Mouse (Mus musculus) hindbrain, embryonic 12.5 days (tissue): ENCODE measurements around the gene Pdgfc. TPM values are rescaled to one million over a fixed set of nuclear protein-coding genes. Genes with fewer than 3 reads are reported as not detected.

Source experiments
- ATAC-seq: fragments of 200-750 bp; cut with Nextera tagmentation; 2 replicates; pipeline ENCODE4 v1.8.0; 2017; ENCODE audit warnings: moderate TSS enrichment; ENCODE audit not compliant: low FRiP score
- H3K27ac ChIP-seq: fragments of 300-500 bp; sonication (generic); 2 replicates; pipeline ENCODE4 v1.5.1; 2016; ENCODE audit warnings: mild to moderate bottlenecking
- H3K27me3 ChIP-seq: fragments of 300-500 bp; sonication (generic); 2 replicates; pipeline ENCODE4 v1.6.1; 2016; ENCODE audit warnings: mild to moderate bottlenecking
- H3K36me3 ChIP-seq: fragments of 300-500 bp; sonication (generic); 2 replicates; pipeline ENCODE4 v1.6.1; 2016; ENCODE audit warnings: mild to moderate bottlenecking
- H3K4me1 ChIP-seq: fragments of 300-500 bp; sonication (generic); 2 replicates; pipeline ENCODE4 v1.6.1; 2016
- H3K4me2 ChIP-seq: fragments of 300-500 bp; sonication (generic); replicated peaks from 2 replicates; pipeline ENCODE4 v1.6.1; 2016; ENCODE audit warnings: mild to moderate bottlenecking
- H3K4me3 ChIP-seq: fragments of 300-500 bp; sonication (generic); 2 replicates; pipeline ENCODE4 v1.5.1; 2016; ENCODE audit warnings: mild to moderate bottlenecking
- H3K9ac ChIP-seq: fragments of 300-500 bp; sonication (generic); 2 replicates; pipeline ENCODE4 v1.6.1; 2016; ENCODE audit warnings: mild to moderate bottlenecking, moderate library complexity
- H3K9me3 ChIP-seq: fragments of 300-500 bp; sonication (generic); replicated peaks from 2 replicates; pipeline ENCODE4 v1.6.1; 2016; ENCODE audit warnings: mild to moderate bottlenecking
- WGBS: fragments of 180-500 bp; shearing (Covaris S2); methylation state at CpG from one replicate; pipeline ENCODE4 v1.1.7; 2016; 5-methylcytosine and 5-hydroxymethylcytosine counted together
- polyA plus RNA-seq: library from polyadenylated mRNA; unstranded; fragments of >200 nt; fragmentation: Nextera tagmentation; extraction: Ambion mirVana; gene quantifications from 2 replicates; pipeline ENCODE4 v1.2.1, GENCODE M21; 2016

Gene Pdgfc
- polyA plus RNA-seq: 16.2 and 18.5 TPM in 2 replicates

GRCm38 (mm10) chr3:81036151-81036553, at the start of gene Pdgfc:
Gene Pdgfc (plus strand): TSS chr3:81036416.
- peak; percentile 84 for ATAC-seq
- no peaks in the 10 kb centered on the region for H3K9me3 ChIP-seq
- 2% methylated on average over 12 of the region's 17 CpGs for WGBS
- peaks cover 7% of the 10 kb centered on the region; the same call in 1 of the 2 replicates for H3K4me1 ChIP-seq
- peak within 1 kb of the TSS; percentile 85 for H3K4me2 ChIP-seq
- H3K4me3 ChIP-seq: peak within 1 kb of the TSS; percentile 73
- H3K9ac ChIP-seq: peak within 1 kb of the TSS; percentile 78
- H3K27me3 ChIP-seq: no peaks in the 10 kb centered on the region
- peak within 1 kb of the TSS; percentile 82 for H3K27ac ChIP-seq
- H3K36me3 ChIP-seq: no peaks in the 10 kb centered on the region

GRCm38 (mm10) chr3:81009245-81009644, 27.0 kb upstream of the Pdgfc start:
- 92% methylated on average over 3 of the region's 3 CpGs for WGBS
- ATAC-seq: no peak
- Histone ChIP-seq H3K4me3 (no peak overlapping the region), H3K27me3 (no peaks in the 10 kb centered on the region), H3K27ac (no peak overlapping the region), H3K9ac (no peak overlapping the region), H3K9me3 (no peaks in the 10 kb centered on the region), H3K36me3 (no peaks in the 10 kb centered on the region), H3K4me2 (no peak overlapping the region), H3K4me1 (no peaks in the 10 kb centered on the region)

GRCm38 (mm10) chr3:81009899-81010298, 26.3 kb upstream of the Pdgfc start:
- no peak for ATAC-seq
- Histone ChIP-seq H3K9ac (no peak overlapping the region), H3K4me2 (no peak overlapping the region), H3K36me3 (no peaks in the 10 kb centered on the region), H3K27me3 (no peaks in the 10 kb centered on the region), H3K27ac (no peak overlapping the region), H3K9me3 (no peaks in the 10 kb centered on the region), H3K4me1 (no peaks in the 10 kb centered on the region), H3K4me3 (no peak overlapping the region)
- 81% methylated on average over 3 of the region's 3 CpGs for WGBS

- Histone ChIP-seq H3K27me3 (no peaks in the 10 kb centered on the region), H3K4me2 (no peak overlapping the region), H3K27ac (no peak overlapping the region), H3K9me3 (no peaks in the 10 kb centered on the region), H3K9ac (no peak overlapping the region), H3K4me1 (no peaks in the 10 kb centered on the region), H3K36me3 (no peaks in the 10 kb centered on the region), H3K4me3 (no peak overlapping the region)
- WGBS: 84% methylated on average over 5 of the region's 5 CpGs
- no peak for ATAC-seq
Measured at GRCm38 (mm10) chr3:81017385-81018051, 18.7 kb upstream of the Pdgfc start.

GRCm38 (mm10) chr3:81020064-81020463, 16.2 kb upstream of the Pdgfc start:
- WGBS: 40% methylated on average over 1 of the region's 1 CpGs
- no peak for ATAC-seq
- no peaks in the 10 kb centered on the region for H3K9me3 ChIP-seq
- no peaks in the 10 kb centered on the region for H3K36me3 ChIP-seq
- no peak overlapping the region for H3K4me3 ChIP-seq
- H3K27ac ChIP-seq: no peak overlapping the region
- no peak overlapping the region for H3K9ac ChIP-seq
- H3K4me2 ChIP-seq: no peak overlapping the region
- H3K4me1 ChIP-seq: no peaks in the 10 kb centered on the region
- no peaks in the 10 kb centered on the region for H3K27me3 ChIP-seq

GRCm38 (mm10) chr3:81021783-81022182, 14.4 kb upstream of the Pdgfc start:
- no peak for ATAC-seq
- Histone ChIP-seq H3K36me3 (no peaks in the 10 kb centered on the region), H3K9ac (no peak overlapping the region), H3K9me3 (no peaks in the 10 kb centered on the region), H3K27ac (no peak overlapping the region), H3K27me3 (no peaks in the 10 kb centered on the region), H3K4me3 (no peak overlapping the region), H3K4me2 (no peak overlapping the region), H3K4me1 (no peaks in the 10 kb centered on the region)
- WGBS: 76% methylated on average over 6 of the region's 6 CpGs

- Histone ChIP-seq H3K4me2 (no peak overlapping the region), H3K4me3 (no peak overlapping the region), H3K36me3 (no peaks in the 10 kb centered on the region), H3K27me3 (no peaks in the 10 kb centered on the region), H3K27ac (no peak overlapping the region), H3K4me1 (no peaks in the 10 kb centered on the region), H3K9me3 (no peaks in the 10 kb centered on the region), H3K9ac (no peak overlapping the region)
- no peak for ATAC-seq
- 87% methylated on average over 5 of the region's 5 CpGs for WGBS
Measured at GRCm38 (mm10) chr3:81022266-81022665, 13.9 kb upstream of the Pdgfc start.

- Histone ChIP-seq H3K4me3 (no peak overlapping the region), H3K27ac (no peak overlapping the region), H3K4me2 (no peak overlapping the region), H3K9ac (no peak overlapping the region), H3K9me3 (no peaks in the 10 kb centered on the region), H3K27me3 (no peaks in the 10 kb centered on the region), H3K4me1 (no peaks in the 10 kb centered on the region), H3K36me3 (no peaks in the 10 kb centered on the region)
- ATAC-seq: no peak
- WGBS: 62% methylated on average over 1 of the region's 1 CpGs
Measured at GRCm38 (mm10) chr3:81022845-81023244, 13.4 kb upstream of the Pdgfc start.

GRCm38 (mm10) chr3:81023568-81023967, 12.6 kb upstream of the Pdgfc start:
- H3K27me3 ChIP-seq: no peaks in the 10 kb centered on the region
- no peak overlapping the region for H3K9ac ChIP-seq
- WGBS: 30% methylated on average over 1 of the region's 1 CpGs
- H3K4me2 ChIP-seq: no peak overlapping the region
- H3K4me3 ChIP-seq: no peak overlapping the region
- ATAC-seq: peak; percentile 78; the same call in 1 of the 2 replicates
- no peaks in the 10 kb centered on the region for H3K9me3 ChIP-seq
- no peaks in the 10 kb centered on the region for H3K36me3 ChIP-seq
- H3K27ac ChIP-seq: no peak overlapping the region
- H3K4me1 ChIP-seq: no peaks in the 10 kb centered on the region

GRCm38 (mm10) chr3:81025568-81026213, 10.5 kb upstream of the Pdgfc start:
- 74% methylated on average over 9 of the region's 9 CpGs for WGBS
- Histone ChIP-seq H3K4me1 (no peaks in the 10 kb centered on the region), H3K4me2 (no peak overlapping the region), H3K36me3 (no peaks in the 10 kb centered on the region), H3K9me3 (no peaks in the 10 kb centered on the region), H3K27ac (no peak overlapping the region), H3K4me3 (no peak overlapping the region), H3K9ac (no peak overlapping the region), H3K27me3 (no peaks in the 10 kb centered on the region)
- ATAC-seq: no peak

- WGBS: 89% methylated on average over 3 of the region's 3 CpGs
- Histone ChIP-seq H3K4me3 (no peak overlapping the region), H3K4me2 (no peak overlapping the region), H3K4me1 (no peaks in the 10 kb centered on the region), H3K9me3 (no peaks in the 10 kb centered on the region), H3K9ac (no peak overlapping the region), H3K27ac (no peak overlapping the region), H3K36me3 (no peaks in the 10 kb centered on the region), H3K27me3 (no peaks in the 10 kb centered on the region)
- ATAC-seq: no peak
Measured at GRCm38 (mm10) chr3:81028361-81028760, 7.9 kb upstream of the Pdgfc start.

- Histone ChIP-seq H3K27me3 (no peaks in the 10 kb centered on the region), H3K4me3 (no peak overlapping the region), H3K4me1 (no peaks in the 10 kb centered on the region), H3K27ac (no peak overlapping the region), H3K36me3 (no peaks in the 10 kb centered on the region), H3K4me2 (no peak overlapping the region), H3K9ac (no peak overlapping the region), H3K9me3 (no peaks in the 10 kb centered on the region)
- 73% methylated on average over 4 of the region's 4 CpGs for WGBS
- no peak for ATAC-seq
Measured at GRCm38 (mm10) chr3:81029321-81029720, 6.9 kb upstream of the Pdgfc start.

- 70% methylated on average over 3 of the region's 3 CpGs for WGBS
- no peaks in the 10 kb centered on the region for H3K36me3 ChIP-seq
Measured at GRCm38 (mm10) chr3:81029909-81030308, 6.3 kb upstream of the Pdgfc start.

More at GRCm38 (mm10) chr3:81029909-81030308, 6.3 kb upstream of the Pdgfc start:
- Histone ChIP-seq H3K4me1 (no peaks in the 10 kb centered on the region), H3K9me3 (no peaks in the 10 kb centered on the region), H3K9ac (no peak overlapping the region), H3K4me2 (no peak overlapping the region), H3K27ac (no peak overlapping the region), H3K27me3 (no peaks in the 10 kb centered on the region), H3K4me3 (no peak overlapping the region)
- no peak for ATAC-seq
